Mouse (Mus musculus) brain, adult 2 months (tissue): ENCODE results near the gene Cela2a.
A peak's percentile ranks its signal among the peaks of the same experiment; 100 is the strongest.

Experiments used
- DNase-seq: peaks from one replicate; pipeline ENCODE4 v3.0.0; 2011; ENCODE audit warnings: low read depth, low spot score

The Cela2a gene

GRCm38 (mm10) chr4:141858501-141858900, 32.5 kb upstream of the Cela2a start:
- no peak for DNase-seq

GRCm38 (mm10) chr4:141857422-141857930, 31.5 kb upstream of the Cela2a start:
- peak; percentile 86 for DNase-seq

- peak; percentile 87 for DNase-seq
Observed at GRCm38 (mm10) chr4:141853437-141853836, 27.5 kb upstream of the Cela2a start.

- DNase-seq, result no peak
Observed at GRCm38 (mm10) chr4:141845999-141846398, 20.0 kb upstream of the Cela2a start, which contains the start of gene Ctrc. Gene Ctrc, minus strand, starts transcription at chr4:141846359.

- DNase-seq, result no peak
Observed at GRCm38 (mm10) chr4:141834536-141835095, 8.7 kb upstream of the Cela2a start.

- peak; percentile 86 for DNase-seq
Observed at GRCm38 (mm10) chr4:141833911-141834310, 8.0 kb upstream of the Cela2a start.

- no peak for DNase-seq
Observed at GRCm38 (mm10) chr4:141831361-141831760, 5.4 kb upstream of the Cela2a start.

- DNase-seq, result peak; percentile 66
Observed at GRCm38 (mm10) chr4:141830381-141830780, 4.4 kb upstream of the Cela2a start.

- no peak for DNase-seq
Observed at GRCm38 (mm10) chr4:141828177-141828576, 2.2 kb upstream of the Cela2a start.

- DNase-seq, result no peak
Observed at GRCm38 (mm10) chr4:141827401-141827800, 1.4 kb upstream of the Cela2a start.

- no peak for DNase-seq
Observed at GRCm38 (mm10) chr4:141822979-141823378, 3.0 kb downstream of the Cela2a start.

GRCm38 (mm10) chr4:141822089-141822488, 3.9 kb downstream of the Cela2a start:
- no peak for DNase-seq

- no peak for DNase-seq
Observed at GRCm38 (mm10) chr4:141821178-141821577, 4.8 kb downstream of the Cela2a start.

- no peak for DNase-seq
Observed at GRCm38 (mm10) chr4:141819316-141819715, 6.6 kb downstream of the Cela2a start.

- DNase-seq, result no peak
Observed at GRCm38 (mm10) chr4:141818861-141819260, 7.1 kb downstream of the Cela2a start.

- no peak for DNase-seq
Observed at GRCm38 (mm10) chr4:141817706-141818105, 8.3 kb downstream of the Cela2a start.

- DNase-seq, result no peak
Observed at GRCm38 (mm10) chr4:141816776-141817655, 8.9 kb downstream of the Cela2a start.

GRCm38 (mm10) chr4:141816267-141816666, 9.7 kb downstream of the Cela2a start:
- no peak for DNase-seq

GRCm38 (mm10) chr4:141811375-141811774, 14.6 kb downstream of the Cela2a start:
- no peak for DNase-seq

- no peak for DNase-seq
Observed at GRCm38 (mm10) chr4:141810975-141811374, 15.0 kb downstream of the Cela2a start.

- DNase-seq, result peak; percentile 89
Observed at GRCm38 (mm10) chr4:141809850-141810464, 16.0 kb downstream of the Cela2a start.

- no peak for DNase-seq
Observed at GRCm38 (mm10) chr4:141805886-141806285, 20.1 kb downstream of the Cela2a start.
